Mouse (Mus musculus): ENCODE measurements around the gene Cacna2d3. TPM values are rescaled to one million over a fixed set of nuclear protein-coding genes. Genes with fewer than 3 reads are reported as not detected.

Cacna2d3 gene
- polyA plus RNA-seq, 1 experiment, result not detected

DNA sequence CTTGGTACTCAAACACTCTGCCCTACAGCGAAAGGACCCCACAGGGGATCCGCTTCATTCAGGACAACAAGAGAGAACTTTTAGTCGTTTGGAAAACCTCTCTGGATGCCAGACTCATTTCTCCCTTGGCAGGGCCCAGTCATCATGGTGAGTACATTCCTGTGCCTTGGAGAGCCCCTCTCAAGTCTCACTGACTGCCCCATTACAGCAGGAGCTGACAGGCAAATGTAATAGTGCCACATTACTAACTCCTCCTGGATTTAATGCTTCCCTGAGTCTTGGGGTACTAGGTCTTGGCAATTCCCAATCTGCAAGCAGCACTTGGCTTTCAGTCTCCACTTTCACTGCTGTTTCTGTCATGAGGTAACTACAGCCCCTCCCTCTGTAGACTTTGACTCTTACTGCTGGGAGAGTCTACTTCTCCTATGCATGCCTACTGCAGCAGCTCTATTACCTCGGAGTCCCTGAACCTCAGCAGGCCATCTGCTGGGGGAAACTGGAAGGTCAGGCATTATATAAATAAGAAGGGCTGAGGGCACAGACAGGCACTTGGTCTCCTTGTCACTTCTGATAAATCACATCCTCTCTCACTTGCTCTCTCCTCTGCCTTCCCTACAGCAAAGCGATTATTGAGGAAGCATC lies 454.3 kb downstream of the Cacna2d3 start:
- H3K9me3 ChIP-seq, result peaks cover 14% of the 10 kb centered on the region
- no peaks in the 10 kb centered on the region for H3K36me3 ChIP-seq (replicated peaks; ENCODE audit: low read length)
- TF ChIP-seq GATA1 (IDR thresholded peaks at IDR 0.05; ENCODE audit: borderline replicate concordance, low read length) (no peak), FLI1 (IDR thresholded peaks at IDR 0.05; ENCODE audit: low read length) (no peak)
- no peak overlapping the region for H3K4me3 ChIP-seq (replicated peaks)
- no peaks in the 10 kb centered on the region for H3K27me3 ChIP-seq (replicated peaks)
- no peaks in the 10 kb centered on the region for H3K4me1 ChIP-seq

DNA sequence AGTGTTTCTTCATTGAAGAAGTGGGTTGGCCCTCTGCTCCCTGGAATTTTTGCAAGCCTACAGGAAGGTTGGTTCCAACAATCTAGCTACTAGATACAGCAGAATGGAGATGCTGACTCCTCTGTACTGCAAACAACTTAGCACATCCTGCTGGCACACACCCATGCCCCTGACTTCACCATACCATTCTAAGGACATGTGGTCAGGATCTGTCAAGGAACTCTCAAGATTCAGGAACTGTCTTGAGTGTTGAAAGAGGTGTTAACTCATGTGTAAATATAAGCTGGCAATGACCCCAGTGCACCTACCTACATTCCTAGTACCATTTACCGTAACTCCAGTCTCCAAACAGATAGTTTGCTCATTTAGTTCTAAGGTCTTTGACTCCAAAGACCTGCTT lies 461.0 kb downstream of the Cacna2d3 start:
- H3K9me3 ChIP-seq, result peaks cover 2% of the 10 kb centered on the region; the same call in 1 of the 2 replicates
- no peaks in the 10 kb centered on the region for H3K4me1 ChIP-seq
- no peaks in the 10 kb centered on the region for H3K36me3 ChIP-seq (replicated peaks; ENCODE audit: low read length)
- TF ChIP-seq GATA1 (IDR thresholded peaks at IDR 0.05; ENCODE audit: borderline replicate concordance, low read length) (no peak), FLI1 (IDR thresholded peaks at IDR 0.05; ENCODE audit: low read length) (no peak)
- H3K27me3 ChIP-seq (replicated peaks), result no peaks in the 10 kb centered on the region
- no peak overlapping the region for H3K4me3 ChIP-seq (replicated peaks)

DNA sequence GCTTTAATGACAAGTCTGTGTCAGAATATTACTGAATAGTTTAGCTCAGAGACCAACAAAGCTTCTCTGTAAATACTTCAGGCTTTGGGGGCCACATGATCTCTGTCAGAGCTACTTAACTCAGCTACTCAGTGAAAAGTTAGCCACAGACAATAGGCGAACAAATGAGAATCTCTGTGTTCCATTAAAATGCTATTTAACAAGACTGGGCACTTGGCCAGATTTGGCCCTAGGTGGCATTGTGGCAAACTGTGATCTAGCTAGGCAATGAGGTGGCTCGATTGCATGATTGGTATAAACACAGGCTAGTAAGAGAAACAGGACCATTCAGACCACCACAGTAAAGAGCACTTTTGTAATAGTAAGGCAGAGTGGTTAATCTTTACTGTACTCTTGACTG lies 478.1 kb downstream of the Cacna2d3 start:
- TF ChIP-seq FLI1 (IDR thresholded peaks at IDR 0.05; ENCODE audit: low read length) (no peak), GATA1 (IDR thresholded peaks at IDR 0.05; ENCODE audit: borderline replicate concordance, low read length) (no peak)
- Histone ChIP-seq H3K4me3 (replicated peaks) (no peak overlapping the region), H3K9me3 (peaks cover 8% of the 10 kb centered on the region), H3K4me1 (no peaks in the 10 kb centered on the region), H3K36me3 (replicated peaks; ENCODE audit: low read length) (no peaks in the 10 kb centered on the region), H3K27me3 (replicated peaks) (no peaks in the 10 kb centered on the region)

DNA sequence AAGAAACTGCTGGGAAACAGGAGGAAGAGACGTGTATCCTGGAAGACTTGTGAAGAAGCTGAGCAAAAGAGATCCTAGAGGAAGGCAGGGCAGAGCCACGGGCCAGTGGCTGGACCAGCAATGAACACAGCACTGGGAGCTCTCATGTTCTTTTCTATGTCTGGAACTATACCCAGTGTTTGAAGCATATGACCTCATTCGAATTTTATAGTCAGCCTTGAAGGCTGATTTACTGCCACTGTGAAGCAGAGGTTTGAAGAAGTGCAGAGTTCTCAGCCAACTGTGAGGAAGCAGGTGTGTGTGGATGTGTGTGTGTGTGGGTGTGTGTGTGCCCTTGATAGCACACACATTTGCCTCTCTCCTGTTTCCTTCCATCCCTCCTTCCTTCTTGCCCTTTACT lies 483.2 kb downstream of the Cacna2d3 start:
- no peak for TF ChIP-seq FLI1 (IDR thresholded peaks at IDR 0.05; ENCODE audit: low read length)
- no peak for TF ChIP-seq GATA1 (IDR thresholded peaks at IDR 0.05; ENCODE audit: borderline replicate concordance, low read length)
- Histone ChIP-seq H3K9me3 (no peaks in the 10 kb centered on the region), H3K27me3 (replicated peaks) (no peaks in the 10 kb centered on the region), H3K36me3 (replicated peaks; ENCODE audit: low read length) (no peaks in the 10 kb centered on the region), H3K4me1 (no peaks in the 10 kb centered on the region), H3K4me3 (replicated peaks) (no peak overlapping the region)

DNA sequence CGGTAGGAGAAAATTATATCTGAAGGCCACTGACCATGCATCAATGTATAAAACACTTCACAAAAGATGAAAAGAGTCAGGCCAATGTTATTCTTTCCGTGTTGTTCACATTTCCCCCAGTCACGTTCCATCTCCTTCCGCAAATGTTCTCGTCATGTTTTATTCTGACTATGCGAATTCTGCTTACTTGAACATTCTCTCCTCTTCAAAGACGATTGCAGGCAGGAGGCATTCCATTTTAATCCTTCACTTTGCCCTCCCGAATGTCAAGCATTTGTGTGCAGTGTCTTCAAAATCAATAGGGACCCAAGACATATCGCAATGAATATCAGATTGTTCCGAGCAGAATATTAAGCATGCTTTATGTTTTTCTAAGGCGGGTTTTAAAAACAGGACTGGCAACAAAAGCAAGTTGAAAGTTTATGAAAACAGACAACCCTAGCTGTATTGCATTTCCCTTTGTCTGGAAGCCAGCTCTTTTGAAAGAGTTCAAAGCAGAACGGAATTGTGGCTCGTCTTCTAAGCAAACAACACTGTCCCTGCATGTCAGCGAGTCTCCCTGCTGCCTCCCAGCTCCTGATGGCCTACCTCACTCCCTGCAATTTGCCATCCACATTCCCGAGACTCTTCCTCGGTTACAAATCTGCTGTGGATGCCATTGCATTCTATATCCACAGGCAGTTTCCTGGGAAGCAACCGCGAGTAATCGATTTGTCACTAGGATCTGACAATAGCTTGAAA lies 492.5 kb downstream of the Cacna2d3 start:
- no peaks in the 10 kb centered on the region for H3K36me3 ChIP-seq (replicated peaks; ENCODE audit: low read length)
- H3K4me3 ChIP-seq (replicated peaks), result no peak overlapping the region
- H3K27me3 ChIP-seq (replicated peaks), result no peaks in the 10 kb centered on the region
- no peaks in the 10 kb centered on the region for H3K4me1 ChIP-seq
- no peak for TF ChIP-seq FLI1 (IDR thresholded peaks at IDR 0.05; ENCODE audit: low read length)
- no peak for TF ChIP-seq GATA1 (IDR thresholded peaks at IDR 0.05; ENCODE audit: borderline replicate concordance, low read length)
- H3K9me3 ChIP-seq, result peaks cover 5% of the 10 kb centered on the region

DNA sequence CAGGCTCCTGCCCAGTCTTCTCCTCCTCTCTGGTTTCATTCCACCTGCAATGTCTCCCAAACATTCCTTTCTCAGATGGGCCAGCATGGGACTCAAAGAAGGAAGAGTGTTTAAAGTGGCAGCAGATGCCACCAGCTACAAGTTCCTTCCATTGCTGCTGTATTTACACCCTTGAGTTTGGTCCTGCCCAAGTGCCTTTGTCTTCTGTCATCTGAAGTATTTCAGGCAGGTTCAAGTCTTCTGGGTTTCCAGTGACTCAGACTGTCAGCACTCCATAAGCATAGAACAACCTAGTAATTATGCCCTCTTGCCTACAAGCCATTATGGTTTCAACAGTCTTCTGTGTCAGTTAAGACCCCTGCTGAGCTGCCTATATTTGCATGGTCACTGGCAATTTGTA lies 493.2 kb downstream of the Cacna2d3 start:
- Histone ChIP-seq H3K9me3 (peaks cover 5% of the 10 kb centered on the region), H3K36me3 (replicated peaks; ENCODE audit: low read length) (no peaks in the 10 kb centered on the region), H3K27me3 (replicated peaks) (no peaks in the 10 kb centered on the region), H3K4me3 (replicated peaks) (no peak overlapping the region), H3K4me1 (no peaks in the 10 kb centered on the region)
- TF ChIP-seq FLI1 (IDR thresholded peaks at IDR 0.05; ENCODE audit: low read length) (no peak), GATA1 (IDR thresholded peaks at IDR 0.05; ENCODE audit: borderline replicate concordance, low read length) (no peak)

DNA sequence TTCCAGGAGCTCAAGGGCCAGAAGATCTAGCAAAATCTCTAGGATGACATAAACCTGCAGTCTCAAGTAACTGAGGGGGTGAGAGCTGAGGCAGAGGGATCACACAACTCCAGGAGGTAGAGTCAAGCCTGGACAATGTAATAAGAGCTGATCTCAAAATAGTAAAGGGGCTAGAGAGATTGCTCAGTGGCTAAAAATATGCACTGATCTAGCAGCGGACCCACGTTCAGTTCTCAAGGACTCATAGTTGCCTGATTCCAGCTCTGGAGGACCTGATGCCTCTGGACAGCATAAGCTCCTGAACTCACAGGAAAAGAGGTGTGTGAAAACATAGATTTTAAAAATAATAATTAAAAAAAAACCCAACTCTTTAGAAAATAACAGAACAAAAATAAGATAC lies 493.7 kb downstream of the Cacna2d3 start:
- peaks cover 5% of the 10 kb centered on the region for H3K9me3 ChIP-seq
- TF ChIP-seq GATA1 (IDR thresholded peaks at IDR 0.05; ENCODE audit: borderline replicate concordance, low read length), result no peak
- TF ChIP-seq FLI1 (IDR thresholded peaks at IDR 0.05; ENCODE audit: low read length), result no peak
- no peaks in the 10 kb centered on the region for H3K27me3 ChIP-seq (replicated peaks)
- no peak overlapping the region for H3K4me3 ChIP-seq (replicated peaks)
- no peaks in the 10 kb centered on the region for H3K36me3 ChIP-seq (replicated peaks; ENCODE audit: low read length)
- H3K4me1 ChIP-seq, result no peaks in the 10 kb centered on the region

DNA sequence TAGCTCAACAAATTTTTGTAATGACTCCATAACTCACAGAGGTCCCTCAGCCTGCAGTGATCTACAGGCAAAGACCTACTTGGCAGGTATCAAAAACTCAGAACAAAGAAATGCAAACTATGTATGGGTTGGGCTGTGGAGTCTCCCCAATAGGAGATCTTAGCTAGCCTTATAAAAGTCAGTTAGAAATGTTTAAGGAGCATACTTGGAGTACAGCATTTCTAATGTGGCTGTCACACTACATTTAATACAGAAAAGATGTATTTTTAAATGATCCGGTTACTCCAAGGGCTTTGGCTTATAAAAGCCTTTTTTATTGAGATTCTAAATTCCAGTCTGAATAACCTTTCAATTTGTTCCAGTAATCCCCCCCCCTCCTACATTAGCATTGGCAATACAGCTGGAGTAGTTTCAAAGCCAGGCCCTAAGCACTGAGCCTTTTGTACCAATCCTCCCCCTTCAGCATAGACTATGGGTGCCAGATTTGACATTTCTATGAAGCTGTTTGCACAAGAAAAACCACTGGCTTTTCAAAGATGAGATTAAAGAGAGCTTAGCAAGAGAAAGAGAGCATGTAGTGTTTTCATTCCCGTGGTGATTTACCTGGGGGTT lies 495.8 kb downstream of the Cacna2d3 start:
- TF ChIP-seq FLI1 (IDR thresholded peaks at IDR 0.05; ENCODE audit: low read length), result no peak
- no peak for TF ChIP-seq GATA1 (IDR thresholded peaks at IDR 0.05; ENCODE audit: borderline replicate concordance, low read length)

DNA sequence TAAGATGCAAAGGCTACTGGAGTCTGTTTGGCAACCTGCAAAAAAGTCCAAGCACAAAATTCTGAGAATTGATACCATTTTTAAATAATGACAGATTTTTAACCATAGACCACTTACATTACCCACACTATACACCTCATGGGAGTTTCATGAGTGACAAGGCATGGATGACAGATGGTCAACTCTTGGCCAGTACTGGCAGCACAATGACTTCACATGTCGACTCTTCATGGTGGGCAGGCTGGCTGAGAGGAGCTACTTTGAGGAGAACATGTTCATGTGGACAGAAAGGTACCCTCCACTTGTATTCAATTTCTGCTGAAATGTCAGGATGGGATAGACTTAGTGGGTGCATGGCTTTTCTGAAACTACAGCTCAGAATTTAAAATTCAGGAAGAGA lies 498.7 kb downstream of the Cacna2d3 start:
- Histone ChIP-seq H3K4me3 (replicated peaks) (no peak overlapping the region), H3K4me1 (no peaks in the 10 kb centered on the region), H3K9me3 (peaks cover 10% of the 10 kb centered on the region; the same call in 1 of the 2 replicates), H3K27me3 (replicated peaks) (no peaks in the 10 kb centered on the region), H3K36me3 (replicated peaks; ENCODE audit: low read length) (no peaks in the 10 kb centered on the region)
- no peak for TF ChIP-seq FLI1 (IDR thresholded peaks at IDR 0.05; ENCODE audit: low read length)

More for the DNA sequence above, 495.8 kb downstream of the Cacna2d3 start:
- H3K4me1 ChIP-seq, result no peaks in the 10 kb centered on the region
- no peaks in the 10 kb centered on the region for H3K27me3 ChIP-seq (replicated peaks)
- peaks cover 5% of the 10 kb centered on the region; the same call in 1 of the 2 replicates for H3K9me3 ChIP-seq
- H3K4me3 ChIP-seq (replicated peaks), result no peak overlapping the region
- no peaks in the 10 kb centered on the region for H3K36me3 ChIP-seq (replicated peaks; ENCODE audit: low read length)

Data from megakaryocyte, embryonic 14.5 days (primary cell).